Mouse (Mus musculus): ENCODE results near the gene Snx12.

Gene Snx12

GRCm38 (mm10) chrX:101221834-101222795 lies at the start of gene Snx12:
Gene Snx12, minus strand, starts transcription at chrX:101222563.
- peak; percentile 92 for DNase-seq (ENCODE audit: low read depth, low spot score)

- DNase-seq (ENCODE audit: low read depth, low spot score), result no peak
These were observed 46.4 kb upstream of the Snx12 start, which contains the start of gene Gm20489 for GRCm38 (mm10) chrX:101268755-101269124. Gene Gm20489, minus strand, starts transcription at chrX:101269023.

- DNase-seq (ENCODE audit: low read depth, low spot score), result peak; percentile 90
These were observed 45.8 kb upstream of the Snx12 start, which contains the start of gene Il2rg for GRCm38 (mm10) chrX:101268025-101268754. Gene Il2rg, minus strand, starts transcription at chrX:101268255.

GRCm38 (mm10) chrX:101266631-101267030 lies 44.3 kb upstream of the Snx12 start:
- peak; percentile 27 for DNase-seq (ENCODE audit: low read depth, low spot score)

GRCm38 (mm10) chrX:101263892-101264291 lies 41.5 kb upstream of the Snx12 start, which contains the start of gene Gm614:
Gene Gm614, minus strand, starts transcription at chrX:101263992.
- no peak for DNase-seq (ENCODE audit: low read depth, low spot score)

GRCm38 (mm10) chrX:101260441-101261325 lies 38.3 kb upstream of the Snx12 start:
- peak; percentile 59 for DNase-seq (ENCODE audit: low read depth, low spot score)

GRCm38 (mm10) chrX:101256603-101257002 lies 34.2 kb upstream of the Snx12 start:
- DNase-seq (ENCODE audit: low read depth, low spot score), result peak; percentile 76

GRCm38 (mm10) chrX:101254740-101255139 lies 32.4 kb upstream of the Snx12 start:
- DNase-seq (ENCODE audit: low read depth, low spot score), result no peak

GRCm38 (mm10) chrX:101253952-101254729 lies 31.8 kb upstream of the Snx12 start, which contains the start of gene Foxo4:
Gene Foxo4, plus strand, starts transcription at chrX:101254528.
- DNase-seq (ENCODE audit: low read depth, low spot score), result peak; percentile 93

GRCm38 (mm10) chrX:101245011-101245410 lies 22.6 kb upstream of the Snx12 start:
- DNase-seq (ENCODE audit: low read depth, low spot score), result no peak

GRCm38 (mm10) chrX:101222796-101223162 lies 416 bp upstream of the Snx12 start:
- DNase-seq (ENCODE audit: low read depth, low spot score), result no peak

- DNase-seq (ENCODE audit: low read depth, low spot score), result no peak
These were observed 33.1 kb downstream of the Snx12 start for GRCm38 (mm10) chrX:101189285-101189684.

- no peak for DNase-seq (ENCODE audit: low read depth, low spot score)
These were observed 34.7 kb downstream of the Snx12 start for GRCm38 (mm10) chrX:101187647-101188046.

- no peak for DNase-seq (ENCODE audit: low read depth, low spot score)
These were observed 49.0 kb downstream of the Snx12 start for GRCm38 (mm10) chrX:101173388-101173787.

GRCm38 (mm10) chrX:101168425-101168824 lies 53.9 kb downstream of the Snx12 start:
- no peak for DNase-seq (ENCODE audit: low read depth, low spot score)

GRCm38 (mm10) chrX:101163739-101164138 lies 58.6 kb downstream of the Snx12 start:
- DNase-seq (ENCODE audit: low read depth, low spot score), result peak; percentile 23

- peak; percentile 54 for DNase-seq (ENCODE audit: low read depth, low spot score)
These were observed 59.1 kb downstream of the Snx12 start for GRCm38 (mm10) chrX:101163278-101163677.

GRCm38 (mm10) chrX:101162532-101162931 lies 59.8 kb downstream of the Snx12 start:
- DNase-seq (ENCODE audit: low read depth, low spot score), result no peak

GRCm38 (mm10) chrX:101157488-101157887 lies 64.9 kb downstream of the Snx12 start:
- no peak for DNase-seq (ENCODE audit: low read depth, low spot score)

- no peak for DNase-seq (ENCODE audit: low read depth, low spot score)
These were observed 66.0 kb downstream of the Snx12 start for GRCm38 (mm10) chrX:101156369-101156768.
